Mouse (Mus musculus): ENCODE measurements at regions not wholly inside any gene's neighbourhood (a gene's known extent, or its start where the extent isn't known, plus 50 kb on each side); places are given as distances from the start of the nearest gene placed in this dataset.

DNA sequence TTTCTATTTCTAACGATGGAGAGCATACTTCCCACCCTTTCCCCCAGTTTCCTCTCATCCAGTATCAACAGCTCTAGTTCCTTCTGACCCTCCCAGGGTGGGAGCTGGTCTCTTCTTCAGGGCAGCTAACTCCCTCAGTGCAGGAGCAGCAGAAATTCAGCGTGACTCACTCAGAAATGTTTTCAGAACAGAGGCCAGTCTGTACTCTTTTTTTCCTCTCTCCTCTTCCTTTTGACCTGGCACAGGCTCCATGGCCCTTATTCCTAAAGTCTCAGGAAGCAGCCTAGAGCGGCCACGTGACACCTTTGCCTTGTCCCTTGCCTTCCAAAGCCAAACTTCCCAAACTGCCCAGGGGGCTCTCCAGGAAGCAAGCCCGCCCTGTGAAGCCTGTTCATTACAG is 55.4 kb downstream of the Pja1 start:
- DNase-seq (ENCODE audit: low spot score in 2 of 2), result no peak

GRCm38 (mm10) chrX:99410942-99411341 is 60.1 kb downstream of the Pja1 start:
- no peak for DNase-seq (ENCODE audit: low spot score in 2 of 2)

GRCm38 (mm10) chrX:99409858-99410257 is 61.2 kb downstream of the Pja1 start:
- DNase-seq (ENCODE audit: low spot score in 2 of 2), result no peak

GRCm38 (mm10) chrX:99409331-99409730 is 61.7 kb downstream of the Pja1 start:
- no peak for DNase-seq (ENCODE audit: low spot score in 2 of 2)

GRCm38 (mm10) chrX:99408804-99409203 is 62.3 kb downstream of the Pja1 start:
- DNase-seq (ENCODE audit: low spot score in 2 of 2), result no peak

- no peak for DNase-seq (ENCODE audit: low spot score in 2 of 2)
Measured at GRCm38 (mm10) chrX:99405843-99406242, 65.2 kb downstream of the Pja1 start.

GRCm38 (mm10) chrX:99403521-99404149 is 67.4 kb downstream of the Pja1 start:
- DNase-seq (ENCODE audit: low spot score in 2 of 2), result no peak

- DNase-seq (ENCODE audit: low spot score in 2 of 2), result no peak
Measured at GRCm38 (mm10) chrX:99402841-99403520, 68.1 kb downstream of the Pja1 start.

GRCm38 (mm10) chrX:99397344-99397743 is 73.7 kb downstream of the Pja1 start:
- DNase-seq (ENCODE audit: low spot score in 2 of 2), result no peak

DNA sequence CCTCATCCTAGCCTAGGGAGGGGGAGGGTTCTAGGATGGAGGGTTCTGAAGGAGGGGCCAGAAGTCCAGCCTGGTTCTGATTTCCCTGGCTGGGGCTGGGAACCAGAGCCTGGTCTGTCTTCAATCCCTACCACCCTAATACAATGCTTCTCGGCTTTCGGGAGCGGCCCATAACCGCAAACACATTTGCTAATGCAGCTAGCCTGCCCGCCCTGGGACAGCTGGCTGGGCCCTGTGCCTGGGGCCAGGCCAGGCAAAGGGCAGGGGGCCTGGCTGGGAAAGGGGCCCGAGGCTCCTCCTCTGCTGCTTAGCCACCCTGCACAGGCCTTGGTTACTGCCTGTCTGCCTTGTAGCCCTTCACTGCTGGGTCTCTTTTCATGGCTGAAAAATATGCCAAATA is 74.9 kb downstream of the Pja1 start:
- no peak for DNase-seq (ENCODE audit: low spot score in 2 of 2)

DNA sequence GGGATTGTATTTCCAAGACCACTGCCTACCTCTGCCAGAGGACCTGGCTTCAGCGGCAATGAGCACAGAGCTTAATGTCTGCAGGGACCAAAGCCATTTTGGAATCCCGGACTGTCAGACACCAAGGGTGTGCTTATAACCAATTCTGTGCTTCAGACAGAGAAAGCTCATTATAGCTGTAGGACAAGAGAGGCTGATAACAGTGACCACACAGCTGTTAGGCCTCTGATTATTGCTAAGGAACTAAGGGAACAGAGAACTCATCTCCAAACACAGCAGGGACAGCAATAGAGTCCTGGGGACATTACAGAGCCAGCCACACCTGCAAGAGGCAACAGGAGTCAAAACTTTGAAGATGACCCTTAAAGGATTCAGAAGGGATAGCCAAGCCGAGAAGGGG is 76.0 kb downstream of the Pja1 start:
- DNase-seq (ENCODE audit: low spot score in 2 of 2), result no peak

GRCm38 (mm10) chrX:99391628-99392027 is 79.4 kb downstream of the Pja1 start:
- no peak for DNase-seq (ENCODE audit: low spot score in 2 of 2)

DNA sequence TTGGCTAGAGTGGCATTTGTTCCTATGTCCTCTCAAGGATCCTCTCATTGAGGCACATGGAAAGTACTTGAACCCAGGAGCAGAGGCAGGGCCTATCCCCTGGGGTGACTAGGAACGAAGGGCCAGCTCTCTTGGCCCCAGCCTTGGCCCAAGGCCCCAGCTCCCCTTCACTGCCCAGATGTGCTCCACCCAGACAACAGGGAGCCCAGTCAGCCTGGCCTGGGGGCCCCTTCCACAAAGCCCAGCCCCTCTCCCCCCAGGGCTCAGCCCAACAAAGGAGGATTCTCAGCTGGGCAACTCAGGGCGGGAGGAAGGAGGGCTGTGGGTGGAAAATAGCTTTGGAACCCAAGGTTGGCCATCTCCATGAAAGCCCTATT is 80.6 kb downstream of the Pja1 start:
- no peak for DNase-seq (ENCODE audit: low spot score in 2 of 2)

GRCm38 (mm10) chrX:99389778-99390461 is 81.2 kb downstream of the Pja1 start:
- no peak for DNase-seq (ENCODE audit: low spot score in 2 of 2)

DNA sequence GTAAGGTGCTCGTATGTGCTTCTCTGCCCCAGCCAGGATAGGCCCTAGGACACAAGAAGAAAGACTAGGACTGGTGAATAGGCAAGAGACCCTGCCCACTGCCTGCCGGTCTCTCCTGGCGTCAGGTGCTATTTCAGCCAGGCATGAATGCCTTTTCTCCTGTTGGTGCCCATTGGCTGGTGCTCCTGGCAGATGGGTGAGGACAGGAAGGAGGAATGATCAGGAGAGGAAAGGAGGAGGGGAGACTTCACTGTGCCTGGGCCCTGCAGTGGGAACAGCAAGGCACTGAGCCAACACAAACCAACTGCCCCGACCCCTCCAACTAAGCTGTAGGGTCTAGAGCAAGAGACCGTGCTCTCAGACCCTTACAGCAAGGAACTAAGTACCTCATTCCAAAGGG is 100.4 kb downstream of the Pja1 start:
- no peak for DNase-seq (ENCODE audit: low spot score in 2 of 2)

DNA sequence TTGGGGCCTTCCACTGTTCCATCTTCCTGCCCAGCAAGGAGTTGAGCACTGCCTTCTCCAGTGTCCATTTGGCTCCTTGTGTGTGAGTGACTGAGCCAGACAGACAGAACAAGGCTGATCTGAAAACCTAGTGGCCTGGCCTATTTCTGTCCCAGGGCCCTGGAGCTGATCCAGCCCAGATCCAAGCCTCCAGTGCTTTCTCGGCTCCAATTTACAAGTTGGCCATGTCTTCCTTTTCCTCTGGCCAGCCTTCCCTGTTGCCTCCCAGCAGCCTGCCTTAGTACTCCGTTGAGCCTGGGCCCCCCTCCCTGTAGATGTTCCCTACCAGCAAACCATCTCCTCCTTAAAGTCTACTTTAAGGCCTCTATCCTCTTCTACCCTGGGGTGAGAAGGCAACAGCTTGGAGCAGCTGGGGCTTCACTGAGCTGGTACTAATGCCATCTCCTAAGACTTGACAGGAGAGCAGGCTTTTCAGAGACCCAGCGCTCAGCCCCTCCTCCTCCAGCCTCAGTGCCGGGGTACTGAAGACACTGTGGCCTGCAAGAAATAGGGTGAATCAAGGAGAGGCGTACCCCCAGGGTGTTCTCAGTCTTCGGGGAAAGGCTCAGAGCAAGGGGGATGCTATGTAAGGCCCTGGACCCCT is 101.7 kb downstream of the Pja1 start:
- no peak for DNase-seq (ENCODE audit: low spot score in 2 of 2)

DNA sequence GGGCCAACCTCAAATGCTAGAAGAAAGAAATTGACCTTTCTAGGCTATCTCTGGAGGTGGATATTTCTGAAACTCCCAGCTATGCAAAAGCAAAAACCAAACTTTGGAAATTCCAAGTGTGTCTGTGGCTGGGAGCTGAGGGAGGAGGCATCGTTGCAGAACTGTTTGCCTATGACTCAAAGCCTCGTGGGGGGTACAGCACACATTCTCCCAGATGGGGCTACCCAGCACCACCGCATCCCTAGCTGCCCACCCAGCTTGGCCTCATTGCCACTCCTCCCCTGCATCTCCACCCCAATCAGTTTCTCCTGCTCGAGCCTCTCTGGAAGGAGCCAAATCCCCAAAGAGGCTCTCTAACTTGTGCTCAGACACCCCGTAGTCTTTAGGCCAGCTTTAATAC is 107.0 kb downstream of the Pja1 start:
- no peak for DNase-seq (ENCODE audit: low spot score in 2 of 2)

- DNase-seq (ENCODE audit: low spot score in 2 of 2), result no peak
Measured at GRCm38 (mm10) chrX:99360095-99360890, 110.8 kb downstream of the Pja1 start.

GRCm38 (mm10) chrX:99358784-99359183 is 112.3 kb downstream of the Pja1 start:
- DNase-seq (ENCODE audit: low spot score in 2 of 2), result no peak

DNA sequence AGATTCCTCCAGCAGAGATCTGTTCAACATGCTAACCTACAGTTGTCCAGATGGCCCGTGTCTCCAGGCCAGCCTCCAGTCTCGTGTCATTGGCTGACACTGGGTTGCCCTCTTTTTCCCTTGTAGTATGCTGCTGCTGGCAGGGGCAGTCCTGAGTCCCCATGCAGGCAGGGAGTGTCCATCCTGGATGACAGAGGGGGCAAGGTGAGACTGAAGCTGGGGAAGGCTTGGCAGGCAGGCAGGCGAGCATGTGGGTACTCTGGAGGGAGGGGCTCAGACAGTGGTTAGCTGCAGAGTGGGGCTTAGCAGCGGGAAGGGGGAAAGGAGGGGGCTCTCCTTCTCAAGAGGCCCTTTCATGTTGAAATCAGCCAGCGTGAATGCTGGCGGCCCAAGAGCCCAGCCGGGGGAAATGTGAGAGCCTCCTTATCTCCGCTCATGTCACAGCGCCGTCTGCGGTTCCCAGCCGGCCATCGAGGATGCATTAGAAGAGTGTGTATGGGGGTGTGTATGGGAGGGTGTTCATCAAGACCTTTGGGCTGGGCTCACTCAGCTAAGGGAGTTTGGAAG is 112.9 kb downstream of the Pja1 start:
- DNase-seq (ENCODE audit: low spot score in 2 of 2), result no peak

GRCm38 (mm10) chrX:99355128-99355527 is 115.9 kb downstream of the Pja1 start:
- no peak for DNase-seq (ENCODE audit: low spot score in 2 of 2)
